Mouse (Mus musculus): Measurements from ENCODE around the gene Pcna.

DNA sequence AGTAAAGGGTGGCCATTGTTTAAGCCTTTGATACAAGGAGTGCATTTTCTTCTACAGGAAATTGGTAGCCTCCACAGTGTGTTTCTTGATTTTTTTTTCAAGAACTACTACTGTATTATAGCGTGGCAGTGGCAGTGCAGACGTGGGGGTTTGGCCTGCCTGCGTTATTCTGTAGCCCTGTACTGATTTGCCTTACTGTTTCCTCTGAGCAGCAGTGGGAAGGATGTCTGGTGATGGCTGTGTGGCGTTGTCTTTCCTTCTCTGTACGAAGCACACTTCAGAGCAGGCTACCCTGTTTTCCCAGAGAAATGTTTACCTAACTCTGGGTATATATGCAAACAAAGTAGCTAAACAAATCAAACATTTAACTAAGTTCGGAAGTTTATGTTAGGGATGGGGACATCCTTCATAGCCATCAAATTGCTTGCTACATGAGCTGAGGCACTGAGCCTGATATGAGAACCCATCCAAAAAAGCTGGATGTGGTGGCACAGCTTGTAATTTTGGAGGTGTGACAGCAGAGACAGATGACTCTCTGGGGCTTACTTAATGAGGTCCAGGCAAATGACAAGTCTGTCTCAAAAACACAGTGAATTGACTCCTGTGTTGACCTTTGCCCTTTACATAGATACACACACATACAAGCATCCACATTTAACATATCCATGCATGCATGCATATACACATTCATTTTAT, 19.7 kb upstream of the Pcna start:
- TF ChIP-seq POLR2A (IDR thresholded peaks at IDR 0.05; ENCODE audit: borderline replicate concordance, control insufficient read depth, low read depth, low read length): no peak
- TF ChIP-seq CTCF (IDR thresholded peaks at IDR 0.05; ENCODE audit: control insufficient read depth, insufficient read depth, low read length): no peak
